Mouse (Mus musculus) embryonic fibroblast, embryonic 13.5 days (primary cell): Measurements from ENCODE around the gene Serpina1f.
"Not testable (repeated sequence)": the region's sequence is repeated elsewhere in the genome, so short reads cannot be mapped to it uniquely, and the experiment has no call there.

ENCODE experiments used
- CTCF ChIP-seq: IDR thresholded peaks from 2 replicates; pipeline ENCODE4 v1.5.1; 2011; ENCODE audit warnings: mild to moderate bottlenecking, control low read depth, low read length, moderate library complexity, borderline replicate concordance; ENCODE audit not compliant: insufficient read depth
- POLR2A ChIP-seq: IDR thresholded peaks from 2 replicates; pipeline ENCODE4 v1.6.1; 2011; ENCODE audit warnings: low read depth, mild to moderate bottlenecking, control low read depth, low read length, moderate library complexity

GRCm38 (mm10) chr12:103662053-103662452, 33.3 kb downstream of the Serpina1f start:
- TF ChIP-seq CTCF, POLR2A: not testable (repeated sequence)
